Mouse (Mus musculus) urinary bladder, postnatal 0 days (tissue): ENCODE data around the gene Vmn1r6. TPM values are rescaled to one million over a fixed set of nuclear protein-coding genes. Genes with fewer than 3 reads are reported as not detected.

Experiments
- polyA plus RNA-seq: library from polyadenylated mRNA; unstranded; fragments of >200 nt; fragmentation: Nextera tagmentation; extraction: Ambion mirVana; gene quantifications from 2 replicates; pipeline ENCODE4 v1.2.1, GENCODE M21; 2015

The Vmn1r6 gene
- polyA plus RNA-seq = not detected in 2 replicates

DNA sequence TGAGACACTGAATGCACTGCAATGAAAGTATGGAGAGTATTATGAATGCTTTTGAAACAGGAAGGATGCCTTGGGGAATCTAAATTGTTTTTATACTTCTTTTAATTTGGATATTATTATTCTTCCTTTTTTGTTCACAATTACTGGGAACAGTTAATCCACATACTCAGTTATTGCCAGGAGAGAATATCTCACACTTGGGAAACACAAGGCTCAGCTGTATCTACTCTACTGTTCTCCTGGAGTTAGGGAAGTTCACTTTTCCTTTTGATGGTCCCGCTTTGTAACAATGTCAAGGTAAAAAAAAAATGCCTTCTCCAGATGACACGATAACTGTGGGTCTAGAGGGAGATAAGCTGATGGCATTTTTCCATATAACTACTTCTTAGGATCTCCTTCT is at the start of gene Vmn1r6:
Gene Vmn1r6 (plus strand): TSS at position 301 of the 400 bp plus-strand sequence.

DNA sequence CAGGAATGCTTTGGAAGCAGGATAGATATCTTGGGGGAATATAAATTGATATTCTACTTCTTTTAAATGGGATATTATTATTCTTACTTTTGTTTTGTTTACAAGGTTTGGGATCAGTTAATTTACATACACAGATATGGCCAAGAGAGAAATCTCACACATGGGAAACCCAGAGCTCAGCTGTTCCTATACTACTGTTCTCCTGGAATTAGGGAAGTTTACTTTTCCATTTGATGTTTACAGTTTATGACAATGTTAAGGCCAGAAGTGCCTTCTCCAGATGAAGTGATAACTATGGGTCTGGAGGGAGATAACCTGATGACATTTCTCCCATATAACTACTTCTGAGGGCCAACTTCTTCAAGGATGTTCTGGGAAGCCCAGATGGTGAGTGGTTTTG is 27.1 kb upstream of the Vmn1r6 start, which contains the start of gene Vmn1r5:
Gene Vmn1r5 (plus strand): TSS at position 301 of the 400 bp plus-strand sequence.

GRCm38 (mm10) chr6:57025224-57025623 is 28.2 kb downstream of the Vmn1r6 start, which contains the start of gene Vmn1r7:
Gene Vmn1r7 (minus strand): TSS chr6:57025324.

DNA sequence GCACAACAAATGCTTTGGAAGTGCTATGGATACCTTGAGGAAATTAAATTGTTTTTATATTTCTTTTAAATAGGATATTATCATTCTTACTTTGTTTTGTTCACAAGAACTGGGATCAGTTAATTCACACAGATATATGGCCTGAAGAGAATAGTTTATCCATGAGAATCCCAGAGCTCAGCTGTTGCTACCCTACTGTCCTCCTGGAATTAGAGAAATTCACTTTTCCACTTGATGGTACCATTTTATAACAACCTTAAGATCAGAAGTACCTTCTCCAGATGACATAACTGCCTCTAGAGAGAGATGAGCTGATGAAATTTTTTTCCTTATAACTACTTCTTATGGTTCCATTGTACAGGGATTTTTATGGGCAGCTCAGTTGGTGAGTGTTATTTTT is 34.9 kb downstream of the Vmn1r6 start, which contains the start of gene Vmn1r8:
Gene Vmn1r8 (plus strand): TSS at position 301 of the 400 bp plus-strand sequence.

Other genes starting within 250 kb of the Vmn1r6 start
- 12.1 and 13.6 TPM in 2 replicates for gene Kbtbd2, start 199.4 kb upstream of the Vmn1r6 start, polyA plus RNA-seq
- gene Fkbp9, start 165.2 kb upstream of the Vmn1r6 start, polyA plus RNA-seq = 120 and 136 TPM in 2 replicates
- gene Nt5c3, start 73.3 kb upstream of the Vmn1r6 start, polyA plus RNA-seq = 39.8 and 41.6 TPM in 2 replicates
- 0.13 and 0.22 TPM in 2 replicates for gene Vmn1r4, start 73.2 kb upstream of the Vmn1r6 start, polyA plus RNA-seq
- gene Vmn1r5, start 27.0 kb upstream of the Vmn1r6 start, polyA plus RNA-seq = not detected in 2 replicates
- not detected in 2 replicates for gene Vmn1r7, start 28.1 kb downstream of the Vmn1r6 start, polyA plus RNA-seq
- gene Vmn1r8, start 35.0 kb downstream of the Vmn1r6 start, polyA plus RNA-seq = not detected in 2 replicates
- gene Vmn1r9, start 69.5 kb downstream of the Vmn1r6 start, polyA plus RNA-seq = not detected in 2 replicates
- not detected in 2 replicates for gene Vmn1r10, start 112.2 kb downstream of the Vmn1r6 start, polyA plus RNA-seq
- gene Vmn1r11, start 136.2 kb downstream of the Vmn1r6 start, polyA plus RNA-seq = not detected in 2 replicates
- not detected in 2 replicates for gene Vmn1r12, start 159.7 kb downstream of the Vmn1r6 start, polyA plus RNA-seq
- gene Vmn1r13, start 206.0 kb downstream of the Vmn1r6 start, polyA plus RNA-seq = not detected in 2 replicates
- gene Vmn1r14, start 234.4 kb downstream of the Vmn1r6 start, polyA plus RNA-seq = not detected in 2 replicates